12 mouse cellular contexts compared by ENCODE assay signal in the genomic region with DNA sequence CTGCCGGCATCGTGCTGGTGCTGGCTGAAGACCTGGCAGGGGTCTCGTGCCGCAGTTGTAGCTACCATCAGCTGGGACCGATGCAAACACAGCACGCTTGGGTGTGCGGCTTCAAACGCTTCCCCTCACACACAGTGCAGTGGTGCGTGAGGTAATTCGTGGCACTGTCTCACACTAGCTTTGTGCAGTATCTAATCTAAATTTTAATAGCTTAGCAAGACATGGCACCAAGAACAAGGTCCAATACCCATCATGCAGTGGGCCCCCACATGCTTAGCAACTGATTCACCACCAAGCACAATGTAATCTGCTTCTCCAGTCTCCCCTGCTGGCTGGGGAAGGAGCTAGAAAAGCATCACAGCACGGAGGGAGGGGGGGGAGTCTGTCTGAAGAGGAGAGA.
DNase-seq lines count a peak whose midpoint lies in the region; ATAC-seq and TF ChIP-seq lines count a peak whose summit lies in the region.
"Had no signal": no experiment of that assay in that cellular context is flagged by ENCODE, and none has a peak within 500 bp of the region (broad histone marks: within the 10 kb centered on the region; RNA-seq: fewer than 3 reads in every experiment).

No protein-coding gene starts in this region.

- H3K9me3 ChIP-seq in hindbrain, embryonic 15.5 days, result no peaks in the 10 kb centered on the region
- H3K9me3 ChIP-seq in intestine, postnatal 0 days (ENCODE audit: control insufficient read depth), result no peaks in the 10 kb centered on the region

- 30% methylated on average over 11 of the region's 11 CpGs for WGBS in hindbrain, embryonic 15.5 days
- 78% methylated on average over 11 of the region's 11 CpGs for WGBS in intestine, postnatal 0 days

- no peaks in the 10 kb centered on the region for H3K27me3 ChIP-seq in hindbrain, embryonic 15.5 days
- no peaks in the 10 kb centered on the region for H3K27me3 ChIP-seq in intestine, postnatal 0 days (replicated peaks; ENCODE audit: control insufficient read depth, insufficient read depth, low read length)

- no peak overlapping the region for H3K4me3 ChIP-seq in left cerebral cortex, adult 2 months
- H3K4me3 ChIP-seq in hindbrain, embryonic 15.5 days, result no peak overlapping the region
- no peak overlapping the region; the same call in 1 of the 2 replicates for H3K4me3 ChIP-seq in layer of hippocampus, adult 2 months
- H3K4me3 ChIP-seq in intestine, postnatal 0 days (ENCODE audit: low read depth, low read length), result no peak overlapping the region
- H3K4me3 ChIP-seq: limb, embryonic 13.5 days had no signal

- H3K36me3 ChIP-seq in hindbrain, embryonic 15.5 days, result no peaks in the 10 kb centered on the region
- H3K36me3 ChIP-seq in intestine, postnatal 0 days (ENCODE audit: control insufficient read depth, insufficient read depth), result no peaks in the 10 kb centered on the region
- H3K36me3 ChIP-seq: limb, embryonic 13.5 days had no signal

- peak overlapping the region; percentile 41 for H3K4me2 ChIP-seq in hindbrain, embryonic 15.5 days
- no peak overlapping the region for H3K4me2 ChIP-seq in intestine, postnatal 0 days (replicated peaks; ENCODE audit: low read depth)
- H3K4me2 ChIP-seq: limb, embryonic 13.5 days had no signal

- peaks cover 11% of the 10 kb centered on the region for H3K4me1 ChIP-seq in hindbrain, embryonic 15.5 days (replicated peaks)
- H3K4me1 ChIP-seq in intestine, postnatal 0 days (replicated peaks; ENCODE audit: control insufficient read depth, insufficient read depth, low read length), result no peaks in the 10 kb centered on the region
- H3K4me1 ChIP-seq: limb, embryonic 13.5 days had no signal

- DNase-seq in left cerebral cortex, postnatal 25 days (ENCODE audit: low spot score in 2 of 2), result peak; percentile 4 to 8
- no peak for DNase-seq in left cerebral cortex, adult 2 months (ENCODE audit: extremely low spot score in 1 of 2, low spot score in 2 of 2)
- DNase-seq in layer of hippocampus, adult 2 months (ENCODE audit: low spot score in 2 of 2), result peak in 1 of 2 experiments; percentile 11
- peak; percentile 38 for DNase-seq in retina, embryonic 14.5 days (ENCODE audit: low spot score)
- no peak for DNase-seq in urinary bladder, postnatal 25 days (ENCODE audit: low spot score)
- no peak for DNase-seq in thymus, postnatal 14 days
- DNase-seq: cerebellum, adult 11 months had no signal

- peak; percentile 68 for ATAC-seq in hindbrain, embryonic 15.5 days (ENCODE audit: low FRiP score, low read depth)
- ATAC-seq in intestine, postnatal 0 days, result no peak
- ATAC-seq: CD4-positive, CD25-positive, alpha-beta regulatory T cell, adult 4 months had no signal

- TF ChIP-seq CTCF in left cerebral cortex, adult 2 months (IDR thresholded peaks at IDR 0.05), result no peak; the same call in 1 of the 2 replicates
- TF ChIP-seq CTCF in layer of hippocampus, adult 2 months (conservative IDR thresholded peaks at IDR 0.05), result peak; percentile 31; the same call in 1 of the 2 replicates
- TF ChIP-seq CTCF in intestine, postnatal 0 days (IDR thresholded peaks at IDR 0.05; ENCODE audit: low read depth), result no peak

- 0 out of 2 replicates have a peak overlapping the region, but pooled peaks have one; percentile 1 for H3K9ac ChIP-seq in hindbrain, embryonic 15.5 days
- no peak overlapping the region for H3K9ac ChIP-seq in intestine, postnatal 0 days (ENCODE audit: low read depth, low read length)
- H3K9ac ChIP-seq: limb, embryonic 13.5 days had no signal

- no peak overlapping the region for H3K27ac ChIP-seq in left cerebral cortex, adult 2 months
- H3K27ac ChIP-seq in hindbrain, embryonic 15.5 days (replicated peaks), result 0 out of 2 replicates have a peak overlapping the region, but pooled peaks have one; percentile 42
- H3K27ac ChIP-seq in layer of hippocampus, adult 2 months, result no peak overlapping the region
- H3K27ac ChIP-seq in intestine, postnatal 0 days (ENCODE audit: low read depth, low read length), result no peak overlapping the region
- H3K27ac ChIP-seq: limb, embryonic 13.5 days; macrophage had no signal

- intact Hi-C loops in left cerebral cortex, postnatal 25 days (cut with DNase I), result no loop called here
- intact Hi-C loops in left cerebral cortex, adult 2 months (cut with DNase I), result no loop called here

Comparison
In these comparisons a context has a peak if more than half of its experiments do, and no peak if none do; other contexts are left out.
1. DNase-seq: peak in left cerebral cortex, postnatal 25 days (2 of 2) and retina, embryonic 14.5 days (single experiment); none in left cerebral cortex, adult 2 months (0 of 2), urinary bladder, postnatal 25 days (single experiment) and thymus, postnatal 14 days (single experiment).